ENCODE assay signal across 8 mouse cellular contexts in genomic region chr7:34389277-34390085, GRCm38 (mm10). TPM values are rescaled to one million over a fixed set of nuclear protein-coding genes. Genes with fewer than 3 reads are reported as not detected.
DNase-seq lines count a peak whose midpoint lies in the region; ATAC-seq lines count a peak whose summit lies in the region.

No protein-coding gene starts in this region.

- peak overlapping the region; percentile 98 for H3K27ac ChIP-seq in hindbrain, embryonic 15.5 days (replicated peaks)

- WGBS in hindbrain, embryonic 15.5 days = under 1% methylated on average over 88 of the region's 100 CpGs

- H3K36me3 ChIP-seq in hindbrain, embryonic 15.5 days = no peaks in the 10 kb centered on the region

- H3K9me3 ChIP-seq in hindbrain, embryonic 15.5 days = no peaks in the 10 kb centered on the region

- H3K27me3 ChIP-seq in hindbrain, embryonic 15.5 days = no peaks in the 10 kb centered on the region

- peak overlapping the region; percentile 92 for H3K9ac ChIP-seq in hindbrain, embryonic 15.5 days

- ATAC-seq in hindbrain, embryonic 15.5 days (ENCODE audit: low FRiP score, low read depth) = peak; percentile 95

- H3K4me3 ChIP-seq in hindbrain, embryonic 15.5 days = peak overlapping the region; percentile 84

- H3K4me2 ChIP-seq in hindbrain, embryonic 15.5 days = peak overlapping the region; percentile 87

- DNase-seq in WW6 (ENCODE audit: low read depth, low spot score) = peak; percentile 83
- DNase-seq in cerebellum, postnatal 36 days = peak; percentile 94 to 96
- DNase-seq in frontal cortex, postnatal 36 days (ENCODE audit: low spot score in 2 of 2) = peak; percentile 91 to 94
- DNase-seq in layer of hippocampus, postnatal 36 days = peak; percentile 91 to 92
- peak; percentile 94 for DNase-seq in lung, postnatal 25 days (ENCODE audit: low spot score)
- DNase-seq in retina, adult 2 months (ENCODE audit: low read depth, low spot score) = peak; percentile 81
- DNase-seq in thymus, postnatal 25 days = peak; percentile 94

- H3K4me1 ChIP-seq in hindbrain, embryonic 15.5 days (replicated peaks) = peaks cover 41% of the 10 kb centered on the region

RNA-seq across cellular contexts. Expression of gene Lsm14a, which starts 3.6 kb away (rescaled TPM):
- 57.0 and 58.5 TPM in 2 replicates for polyA plus RNA-seq in hindbrain, embryonic 15.5 days (2015; fragmentation: Nextera tagmentation; extraction: Ambion mirVana)
- total RNA-seq in layer of hippocampus, postnatal 36 days (2021) = 10 to 100 TPM; 84.8 to 85.5 TPM

Comparison
In these comparisons a context has a peak if more than half of its experiments do, and no peak if none do; other contexts are left out.
1. Peak in every context shown above with its lines: DNase-seq, ATAC-seq, H3K4me3 ChIP-seq and H3K27ac ChIP-seq.